Mouse (Mus musculus): ENCODE data around the gene Gm11037. TPM values are rescaled to one million over a fixed set of nuclear protein-coding genes. Genes with fewer than 3 reads are reported as not detected.
A peak's percentile ranks its signal among the peaks of the same experiment; 100 is the strongest.

Gm11037 gene
- polyA plus RNA-seq, 1 experiment from 2014 or later, result not detected

DNA sequence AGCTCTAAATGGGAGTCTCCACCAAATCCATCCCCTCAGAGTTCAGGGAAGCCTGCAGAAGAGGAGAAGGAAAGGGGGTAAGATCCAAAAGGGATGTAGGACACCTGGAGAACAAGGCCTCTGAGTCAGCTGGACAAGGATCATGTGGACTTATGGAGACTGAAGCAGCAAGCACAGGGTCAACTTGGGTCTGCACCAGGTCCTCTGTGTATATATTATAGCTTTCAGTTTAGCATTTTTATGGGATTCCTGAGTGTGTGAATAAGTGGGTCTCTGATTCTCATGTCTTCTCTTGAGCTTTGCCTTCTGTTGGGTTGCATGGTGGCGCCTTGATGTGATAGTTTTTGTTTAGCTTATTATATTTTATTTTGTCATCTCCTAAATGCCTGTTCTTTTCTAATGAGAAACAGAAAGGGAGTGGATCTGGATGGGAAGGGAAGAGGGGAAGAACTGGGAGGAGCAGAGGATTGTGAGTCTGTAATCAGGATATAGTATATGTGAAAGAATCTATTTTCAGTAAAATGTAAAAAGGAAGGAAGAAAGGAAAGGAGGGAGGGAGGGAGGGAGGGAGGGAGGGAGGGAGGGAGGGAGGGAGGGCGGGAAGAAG is 14.2 kb upstream of the Gm11037 start:
- H3K27ac ChIP-seq (ENCODE audit: low read depth), result no peak overlapping the region
- no peak overlapping the region for H3K9ac ChIP-seq
- ATAC-seq (ENCODE audit: insufficient read depth) (no peak), DNase-seq (no peak)
- H3K27me3 ChIP-seq (ENCODE audit: insufficient read depth, low read length), result no peaks in the 10 kb centered on the region
- no peak for TF ChIP-seq CTCF (IDR thresholded peaks at IDR 0.05; ENCODE audit: low read depth)
- no peaks in the 10 kb centered on the region for H3K9me3 ChIP-seq (ENCODE audit: low read depth, low read length)
- H3K4me1 ChIP-seq (ENCODE audit: insufficient read depth), result no peaks in the 10 kb centered on the region
- no peaks in the 10 kb centered on the region for H3K36me3 ChIP-seq (ENCODE audit: insufficient read depth)
- no peak overlapping the region for H3K4me3 ChIP-seq (ENCODE audit: low read depth, low read length)
- 62% methylated on average over 2 of the region's 2 CpGs for WGBS
- H3K4me2 ChIP-seq, result no peak overlapping the region

GRCm38 (mm10) chr2:131124166-131124565 is 9.1 kb upstream of the Gm11037 start:
- WGBS, result 59% methylated on average over 3 of the region's 3 CpGs
- Histone ChIP-seq H3K4me1 (ENCODE audit: insufficient read depth) (peaks cover 11% of the 10 kb centered on the region), H3K4me3 (ENCODE audit: low read depth, low read length) (no peak overlapping the region), H3K9me3 (ENCODE audit: low read depth, low read length) (no peaks in the 10 kb centered on the region), H3K27me3 (ENCODE audit: insufficient read depth, low read length) (no peaks in the 10 kb centered on the region), H3K4me2 (no peak overlapping the region), H3K27ac (ENCODE audit: low read depth) (peak overlapping the region; percentile 16; the same call in 1 of the 2 replicates), H3K36me3 (ENCODE audit: insufficient read depth) (no peaks in the 10 kb centered on the region), H3K9ac (no peak overlapping the region)
- no peak for TF ChIP-seq CTCF (IDR thresholded peaks at IDR 0.05; ENCODE audit: low read depth)
- ATAC-seq (ENCODE audit: insufficient read depth), result no peak
- DNase-seq, result peak; percentile 32

DNA sequence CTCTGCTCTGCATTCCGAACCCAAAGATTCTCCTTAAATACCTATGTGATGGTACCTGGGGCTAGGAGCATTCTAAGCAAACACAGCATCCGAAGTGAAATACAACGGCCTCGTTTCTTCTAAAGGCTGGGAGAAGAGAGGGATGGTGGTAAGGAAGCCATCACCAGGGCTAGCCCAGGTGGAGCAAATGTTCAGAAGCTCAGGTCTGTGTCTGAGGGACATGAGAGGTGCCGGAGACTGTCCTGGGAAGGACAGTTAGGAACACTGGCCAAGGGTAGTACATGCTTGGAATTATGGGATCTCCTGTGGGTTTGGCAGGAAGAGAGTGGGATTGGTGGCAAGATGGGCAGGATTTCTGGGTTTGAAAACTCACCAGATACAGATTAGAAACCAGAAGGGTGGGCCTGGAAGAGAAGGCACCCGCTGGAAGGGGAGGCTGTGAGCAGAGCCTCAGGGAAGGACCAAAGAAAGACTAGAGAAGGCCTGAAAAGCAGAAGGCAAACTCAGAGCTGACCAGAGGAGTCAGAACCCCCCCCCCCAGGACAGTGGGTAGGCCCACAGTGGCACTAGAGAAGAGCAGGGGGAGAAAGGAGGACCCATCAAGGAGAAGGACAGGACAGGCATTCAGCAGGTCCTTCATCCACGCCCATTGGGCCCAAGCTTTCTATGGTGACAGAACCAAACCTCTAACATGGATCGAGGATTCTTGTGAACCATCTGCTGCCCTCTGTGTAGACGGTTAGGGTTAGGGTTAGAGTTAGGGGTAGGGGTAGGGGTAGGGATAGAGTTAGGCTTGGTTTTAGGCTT is 7.9 kb upstream of the Gm11037 start:
- H3K9me3 ChIP-seq (ENCODE audit: low read depth, low read length), result no peaks in the 10 kb centered on the region
- peaks cover 11% of the 10 kb centered on the region for H3K4me1 ChIP-seq (ENCODE audit: insufficient read depth)
- H3K9ac ChIP-seq, result no peak overlapping the region
- no peaks in the 10 kb centered on the region for H3K27me3 ChIP-seq (ENCODE audit: insufficient read depth, low read length)
- no peak overlapping the region for H3K4me3 ChIP-seq (ENCODE audit: low read depth, low read length)
- DNase-seq (no peak), ATAC-seq (ENCODE audit: insufficient read depth) (no peak)
- TF ChIP-seq CTCF (IDR thresholded peaks at IDR 0.05; ENCODE audit: low read depth), result no peak
- H3K4me2 ChIP-seq, result no peak overlapping the region
- WGBS, result 89% methylated on average over 9 of the region's 9 CpGs
- no peaks in the 10 kb centered on the region for H3K36me3 ChIP-seq (ENCODE audit: insufficient read depth)
- H3K27ac ChIP-seq (ENCODE audit: low read depth), result no peak overlapping the region

DNA sequence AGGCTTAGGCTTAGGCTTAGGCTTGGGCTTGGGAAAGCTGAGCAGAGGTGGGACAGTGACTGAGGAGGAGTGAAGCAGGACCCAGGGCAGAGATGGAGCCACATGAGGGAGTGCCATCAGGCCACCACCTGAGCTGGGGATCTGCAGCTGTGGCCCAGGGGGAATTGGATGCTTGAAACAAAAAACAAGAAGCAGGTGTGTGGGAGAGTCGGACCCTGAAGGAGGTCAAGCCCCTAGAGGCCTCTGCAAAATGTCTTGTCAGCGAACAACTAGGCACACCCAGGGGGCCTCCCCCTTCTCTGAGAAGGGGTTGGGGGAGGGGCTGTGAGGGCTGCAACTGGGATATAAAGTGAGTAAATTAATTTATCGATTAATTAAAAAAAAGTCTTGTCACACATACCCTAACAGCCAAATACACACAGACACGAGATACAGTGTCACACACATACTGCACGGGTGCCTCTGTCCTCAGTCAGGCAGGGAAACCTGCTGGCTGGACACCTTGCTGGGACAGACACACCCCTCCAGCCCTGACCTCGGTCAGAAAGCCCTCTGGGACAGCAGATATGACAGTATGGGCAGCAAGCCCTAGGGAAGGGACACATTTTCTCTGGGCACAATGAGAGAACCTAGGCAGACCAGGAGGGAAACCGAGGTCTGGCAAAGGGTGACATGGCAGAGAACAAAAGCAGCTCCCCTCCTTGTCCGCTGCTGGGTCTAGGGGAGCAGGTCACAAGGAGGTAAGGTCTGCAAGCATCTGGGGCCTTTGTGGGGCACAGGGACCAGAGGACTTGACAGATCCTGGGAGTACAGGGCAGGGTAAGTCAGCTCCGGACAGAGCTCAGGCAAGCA is 7.1 kb upstream of the Gm11037 start:
- Histone ChIP-seq H3K27me3 (ENCODE audit: insufficient read depth, low read length) (no peaks in the 10 kb centered on the region), H3K36me3 (ENCODE audit: insufficient read depth) (no peaks in the 10 kb centered on the region), H3K27ac (ENCODE audit: low read depth) (peak overlapping the region; percentile 10; the same call in 1 of the 2 replicates), H3K4me1 (ENCODE audit: insufficient read depth) (peaks cover 11% of the 10 kb centered on the region), H3K9ac (peak overlapping the region; percentile 85), H3K4me2 (peak overlapping the region; percentile 81), H3K9me3 (ENCODE audit: low read depth, low read length) (no peaks in the 10 kb centered on the region), H3K4me3 (ENCODE audit: low read depth, low read length) (no peak overlapping the region)
- 54% methylated on average over 9 of the region's 9 CpGs for WGBS
- no peak for DNase-seq
- no peak for ATAC-seq (ENCODE audit: insufficient read depth)
- TF ChIP-seq CTCF (IDR thresholded peaks at IDR 0.05; ENCODE audit: low read depth), result no peak

- ATAC-seq (ENCODE audit: insufficient read depth), result peak; percentile 97
- peak within 1 kb of the TSS; percentile 69 for H3K4me3 ChIP-seq (ENCODE audit: low read depth, low read length)
- peak within 1 kb of the TSS; percentile 81 for H3K4me2 ChIP-seq
- peak within 1 kb of the TSS; percentile 85 for H3K9ac ChIP-seq
- TF ChIP-seq CTCF (IDR thresholded peaks at IDR 0.05; ENCODE audit: low read depth), result no peak
- DNase-seq, result peak; percentile 90
- H3K36me3 ChIP-seq (ENCODE audit: insufficient read depth), result peaks cover 5% of the 10 kb centered on the region; the same call in 1 of the 2 replicates
- under 1% methylated on average over 28 of the region's 28 CpGs for WGBS
- H3K9me3 ChIP-seq (ENCODE audit: low read depth, low read length), result no peaks in the 10 kb centered on the region
- no peaks in the 10 kb centered on the region for H3K27me3 ChIP-seq (ENCODE audit: insufficient read depth, low read length)
- peaks cover 11% of the 10 kb centered on the region for H3K4me1 ChIP-seq (ENCODE audit: insufficient read depth)
- peak within 1 kb of the TSS; percentile 80 for H3K27ac ChIP-seq (ENCODE audit: low read depth)
These were observed 6.1 kb upstream of the Gm11037 start, which contains the start of gene Hspa12b for GRCm38 (mm10) chr2:131127161-131127730. Gene Hspa12b, plus strand, starts transcription at chr2:131127280.

- H3K9ac ChIP-seq, result peak overlapping the region; percentile 85
- DNase-seq (no peak), ATAC-seq (ENCODE audit: insufficient read depth) (no peak)
- no peak for TF ChIP-seq CTCF (IDR thresholded peaks at IDR 0.05; ENCODE audit: low read depth)
- peaks cover 5% of the 10 kb centered on the region; the same call in 1 of the 2 replicates for H3K36me3 ChIP-seq (ENCODE audit: insufficient read depth)
- no peaks in the 10 kb centered on the region for H3K9me3 ChIP-seq (ENCODE audit: low read depth, low read length)
- H3K27ac ChIP-seq (ENCODE audit: low read depth), result no peak overlapping the region
- 76% methylated on average over 5 of the region's 5 CpGs for WGBS
- peak overlapping the region; percentile 81 for H3K4me2 ChIP-seq
- H3K4me3 ChIP-seq (ENCODE audit: low read depth, low read length), result peak overlapping the region; percentile 69
- H3K27me3 ChIP-seq (ENCODE audit: insufficient read depth, low read length), result no peaks in the 10 kb centered on the region
- peaks cover 11% of the 10 kb centered on the region for H3K4me1 ChIP-seq (ENCODE audit: insufficient read depth)
These were observed 5.1 kb upstream of the Gm11037 start for GRCm38 (mm10) chr2:131128211-131128610.

Measured in lung, embryonic 14.5 days (tissue).